Mouse (Mus musculus): ENCODE data around the gene Pigk.

Pigk gene

GRCm38 (mm10) chr3:152932096-152932495, 218.2 kb downstream of the Pigk start:
- no peak for DNase-seq (ENCODE audit: extremely low spot score, low spot score)

- no peak for DNase-seq (ENCODE audit: extremely low spot score, low spot score)
Observed at GRCm38 (mm10) chr3:152932544-152932943, 218.6 kb downstream of the Pigk start.

GRCm38 (mm10) chr3:152933737-152934136, 219.8 kb downstream of the Pigk start:
- DNase-seq (ENCODE audit: extremely low spot score, low spot score) = no peak

- DNase-seq (ENCODE audit: extremely low spot score, low spot score) = no peak
Observed at GRCm38 (mm10) chr3:152936313-152936712, 222.4 kb downstream of the Pigk start.

GRCm38 (mm10) chr3:152941671-152942070, 227.8 kb downstream of the Pigk start:
- DNase-seq (ENCODE audit: extremely low spot score, low spot score) = no peak

GRCm38 (mm10) chr3:152942985-152943384, 229.1 kb downstream of the Pigk start:
- no peak for DNase-seq (ENCODE audit: extremely low spot score, low spot score)

GRCm38 (mm10) chr3:152944766-152945165, 230.9 kb downstream of the Pigk start:
- no peak for DNase-seq (ENCODE audit: extremely low spot score, low spot score)

- DNase-seq (ENCODE audit: extremely low spot score, low spot score) = no peak
Observed at GRCm38 (mm10) chr3:152947031-152947640, 233.2 kb downstream of the Pigk start.

GRCm38 (mm10) chr3:152948556-152948955, 234.7 kb downstream of the Pigk start:
- DNase-seq (ENCODE audit: extremely low spot score, low spot score) = no peak

GRCm38 (mm10) chr3:152949233-152949777, 235.4 kb downstream of the Pigk start:
- no peak for DNase-seq (ENCODE audit: extremely low spot score, low spot score)

- DNase-seq (ENCODE audit: extremely low spot score, low spot score) = no peak
Observed at GRCm38 (mm10) chr3:152950299-152950698, 236.4 kb downstream of the Pigk start.

GRCm38 (mm10) chr3:152950914-152951313, 237.0 kb downstream of the Pigk start:
- no peak for DNase-seq (ENCODE audit: extremely low spot score, low spot score)

- DNase-seq (ENCODE audit: extremely low spot score, low spot score) = no peak
Observed at GRCm38 (mm10) chr3:152951634-152952545, 238.0 kb downstream of the Pigk start.

- no peak for DNase-seq (ENCODE audit: extremely low spot score, low spot score)
Observed at GRCm38 (mm10) chr3:152956038-152956437, 242.1 kb downstream of the Pigk start.

GRCm38 (mm10) chr3:152956771-152957170, 242.9 kb downstream of the Pigk start:
- no peak for DNase-seq (ENCODE audit: extremely low spot score, low spot score)

- peak; percentile 66 for DNase-seq (ENCODE audit: extremely low spot score, low spot score)
Observed at GRCm38 (mm10) chr3:152958358-152959150, 244.7 kb downstream of the Pigk start.

- no peak for DNase-seq (ENCODE audit: extremely low spot score, low spot score)
Observed at GRCm38 (mm10) chr3:152961855-152962376, 248.0 kb downstream of the Pigk start.

GRCm38 (mm10) chr3:152969774-152970347, 256.0 kb downstream of the Pigk start:
- no peak for DNase-seq (ENCODE audit: extremely low spot score, low spot score)

- DNase-seq (ENCODE audit: extremely low spot score, low spot score) = no peak
Observed at GRCm38 (mm10) chr3:152971373-152971772, 257.5 kb downstream of the Pigk start.

- DNase-seq (ENCODE audit: extremely low spot score, low spot score) = no peak
Observed at GRCm38 (mm10) chr3:152979481-152980092, 265.7 kb downstream of the Pigk start.
